Mouse (Mus musculus): Measurements from ENCODE around the gene Pea15a.
"Not testable (repeated sequence)": the region's sequence is repeated elsewhere in the genome, so short reads cannot be mapped to it uniquely, and the experiment has no call there.

Pea15a gene

DNA sequence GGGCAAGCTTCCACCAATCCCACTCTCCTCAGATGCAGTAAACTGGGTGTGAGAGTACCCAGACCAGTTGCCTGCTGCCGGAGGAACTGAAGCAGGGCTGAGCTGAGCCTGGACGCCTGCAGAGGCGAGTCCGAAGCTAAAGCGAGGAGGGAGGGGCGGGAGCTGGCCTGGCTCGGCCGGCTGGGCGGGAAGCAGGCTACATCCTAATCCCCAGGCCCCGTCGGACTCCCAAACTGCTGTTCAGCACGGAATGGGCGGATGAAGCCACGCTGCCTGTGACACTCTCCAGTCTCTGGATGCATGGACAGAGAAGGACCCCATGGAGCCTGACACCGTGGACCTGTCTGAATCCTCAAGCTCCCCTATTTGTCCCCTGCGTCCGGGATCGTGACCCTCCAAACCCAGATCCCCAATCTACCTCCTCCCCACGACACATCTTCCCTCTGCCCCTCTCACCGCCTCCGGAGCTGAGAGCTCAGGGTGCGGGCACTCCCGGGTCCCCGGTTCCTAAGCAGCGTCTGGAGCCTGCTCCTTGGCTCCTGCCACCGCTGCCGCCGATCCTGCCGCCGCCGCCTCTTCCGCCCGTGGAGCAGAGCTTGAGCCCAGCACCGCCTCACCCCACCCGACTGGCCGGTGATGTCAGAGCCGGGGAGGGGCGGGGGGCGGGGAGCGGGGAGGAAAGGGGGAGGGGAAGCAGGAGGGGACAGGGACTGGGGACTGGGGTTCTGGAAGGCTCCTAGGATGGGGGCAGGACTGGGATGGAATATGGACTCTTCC, at the start of gene Pea15a:
TSS of gene Pea15a (minus strand) at position 664 of the 777 bp plus-strand sequence.
- DNase-seq (ENCODE audit: low read depth in 2 of 2, low spot score in 2 of 2): peak; percentile 49 to 62

DNA sequence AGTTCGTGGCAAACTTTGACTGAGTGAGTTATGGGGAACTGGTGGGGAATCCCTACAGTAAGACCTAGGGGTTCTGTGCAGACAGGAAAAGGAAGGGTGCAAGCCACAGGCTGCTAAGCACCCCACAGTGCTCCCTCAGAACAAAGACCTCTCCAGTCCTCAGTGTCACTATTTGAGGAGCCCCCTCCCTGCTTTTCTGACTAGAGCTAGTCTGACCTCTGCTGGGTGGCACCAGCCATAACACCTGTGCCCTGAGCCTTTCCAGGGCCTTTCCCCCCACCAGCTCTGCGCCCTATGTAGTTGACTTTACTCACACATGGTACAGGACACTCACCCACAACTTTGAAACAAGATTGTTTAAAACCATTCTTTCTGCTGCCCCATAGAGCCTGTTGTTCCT, 41.1 kb upstream of the Pea15a start:
- peak in 1 of 2 experiments; percentile 24 for DNase-seq (ENCODE audit: low read depth in 2 of 2, low spot score in 2 of 2)

DNA sequence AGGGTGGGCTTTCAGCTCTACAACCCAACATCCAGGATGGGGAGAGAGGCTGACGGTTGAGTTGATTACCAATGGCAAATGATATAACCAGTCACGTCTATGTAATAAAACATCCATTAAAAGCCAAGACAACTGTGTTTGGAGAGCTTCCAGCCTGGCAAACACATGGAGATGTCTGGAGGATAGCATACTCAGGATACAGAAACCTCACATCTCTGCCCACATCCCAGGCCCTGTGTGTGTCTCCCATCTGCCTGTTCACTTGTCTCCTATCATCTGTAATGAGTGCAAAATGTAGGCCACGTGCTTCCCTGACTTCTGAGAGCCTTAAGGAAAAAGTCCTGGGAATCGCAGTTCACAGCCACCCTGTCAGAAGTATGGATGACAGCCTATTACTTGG, 40.6 kb upstream of the Pea15a start:
- DNase-seq (ENCODE audit: low read depth in 2 of 2, low spot score in 2 of 2): no peak

DNA sequence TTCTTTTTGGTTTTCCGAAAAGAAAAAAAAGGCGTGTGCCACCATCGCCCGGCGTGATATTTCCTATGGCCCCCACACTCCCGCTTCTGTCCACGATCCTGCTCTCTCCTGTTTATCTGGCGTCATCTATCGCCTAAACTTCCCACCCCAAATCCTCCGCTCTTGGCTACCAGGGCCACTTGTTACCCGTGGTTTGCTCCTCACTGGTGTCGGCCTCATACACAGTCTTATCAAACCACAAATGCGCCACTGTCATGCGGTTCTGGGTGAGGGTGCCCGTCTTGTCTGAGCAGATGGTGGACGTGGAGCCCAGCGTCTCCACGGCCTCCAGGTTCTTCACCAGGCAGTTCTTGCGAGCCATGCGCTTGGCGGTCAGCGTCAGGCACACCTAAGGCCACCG, 38.0 kb upstream of the Pea15a start:
- not testable (repeated sequence) for DNase-seq (ENCODE audit: low read depth in 2 of 2, low spot score in 2 of 2)

- no peak for DNase-seq (ENCODE audit: low read depth in 2 of 2, low spot score in 2 of 2)
Measured at GRCm38 (mm10) chr1:172243547-172244205, 37.1 kb upstream of the Pea15a start.

- no peak for DNase-seq (ENCODE audit: low read depth in 2 of 2, low spot score in 2 of 2)
Measured at GRCm38 (mm10) chr1:172242401-172242800, 35.8 kb upstream of the Pea15a start.

DNA sequence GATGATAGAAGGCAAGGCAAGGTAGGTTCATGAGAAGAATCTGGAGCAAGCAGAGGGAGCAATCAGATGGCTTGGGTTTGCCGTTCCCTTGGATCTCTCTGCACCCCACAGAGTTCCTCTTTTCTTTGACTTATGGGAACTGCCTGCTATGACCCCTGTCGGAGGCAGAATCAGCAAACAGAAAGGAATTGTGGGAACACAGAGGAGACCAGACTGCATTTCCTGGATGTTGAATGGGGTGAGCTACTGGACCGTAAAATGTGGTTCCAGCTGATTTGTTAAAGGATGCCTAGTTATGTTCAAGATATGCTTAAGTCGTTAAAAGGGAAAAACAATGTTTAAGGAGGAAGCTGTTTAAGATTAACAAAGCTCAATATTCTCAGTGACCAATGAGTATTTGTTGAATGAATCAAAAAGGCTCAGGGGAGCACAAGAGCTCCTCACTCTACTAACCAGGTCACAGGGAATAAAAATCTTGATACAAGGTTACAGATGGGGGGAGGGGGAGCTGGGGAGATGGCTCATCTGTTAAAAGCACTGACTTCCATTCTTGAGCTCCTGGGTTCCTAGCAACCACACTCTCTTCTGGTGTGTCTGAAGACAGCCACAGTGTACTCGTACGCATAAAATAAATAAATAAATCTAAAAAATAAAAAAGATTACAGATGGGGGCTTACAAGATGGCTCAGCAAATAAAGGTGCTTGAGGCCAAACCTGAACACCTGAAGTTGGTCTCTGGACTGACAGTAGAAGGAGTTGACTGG, 34.5 kb upstream of the Pea15a start:
- no peak for DNase-seq (ENCODE audit: low read depth in 2 of 2, low spot score in 2 of 2)

GRCm38 (mm10) chr1:172229215-172229614, 22.6 kb upstream of the Pea15a start:
- DNase-seq (ENCODE audit: low read depth in 2 of 2, low spot score in 2 of 2): no peak

GRCm38 (mm10) chr1:172228209-172228608, 21.6 kb upstream of the Pea15a start:
- DNase-seq (ENCODE audit: low read depth in 2 of 2, low spot score in 2 of 2): no peak

DNA sequence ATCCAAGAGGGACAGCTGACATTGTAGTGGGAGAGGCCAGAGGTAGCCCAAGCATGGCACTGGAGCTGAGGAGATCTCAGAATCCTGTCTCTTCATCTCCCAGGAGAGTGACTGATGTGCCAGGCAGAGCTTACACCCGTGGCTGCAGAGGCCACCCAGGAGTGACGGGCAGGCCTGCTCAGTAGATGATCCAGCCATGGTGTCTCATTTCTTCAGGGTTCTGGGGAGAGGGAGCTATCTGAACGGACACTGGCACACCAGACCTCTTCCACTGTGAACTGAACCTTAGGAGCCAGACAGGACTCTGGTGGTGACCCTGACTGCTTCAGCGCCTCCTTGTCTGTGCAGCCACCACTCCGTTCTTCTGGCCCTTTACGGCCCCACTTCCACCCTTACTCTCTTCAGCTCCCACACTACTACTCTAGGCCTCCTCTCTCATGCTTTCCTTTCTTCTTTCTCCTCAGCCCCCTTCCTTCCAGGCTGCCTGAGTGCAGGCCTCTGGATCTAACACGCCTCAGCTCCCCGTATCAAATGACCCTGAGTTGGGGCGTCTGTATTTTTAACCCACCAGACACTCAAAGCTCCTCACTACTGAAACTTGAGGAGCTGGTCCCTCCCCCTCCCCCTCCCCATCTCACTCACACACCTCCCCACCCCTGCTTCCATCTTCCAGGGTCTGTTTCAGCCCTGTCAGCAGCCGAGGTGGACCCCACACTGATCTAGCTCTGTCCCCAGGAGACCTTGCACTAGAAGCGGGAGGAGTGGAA, 14.9 kb upstream of the Pea15a start:
- DNase-seq (ENCODE audit: low read depth in 2 of 2, low spot score in 2 of 2): no peak

DNA sequence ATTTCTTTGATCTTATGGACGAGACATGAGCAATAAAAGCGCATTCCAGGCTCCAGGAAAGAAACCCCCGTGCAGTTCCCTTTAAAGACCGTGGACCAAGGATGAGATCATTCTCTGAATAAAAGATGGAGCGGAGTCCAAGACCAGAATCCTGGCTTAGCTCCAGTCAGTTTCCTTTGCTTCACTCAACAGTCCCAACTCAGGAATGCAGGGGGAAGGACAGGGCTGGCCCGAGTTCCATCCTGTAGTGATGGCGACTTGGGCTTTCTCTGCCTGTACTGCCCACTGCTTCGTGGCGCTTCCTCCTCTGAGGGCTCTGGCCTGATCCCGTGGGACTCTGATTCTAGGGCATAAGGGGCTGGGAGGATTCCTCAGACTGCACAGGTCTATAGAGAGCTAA, 13.8 kb upstream of the Pea15a start:
- no peak for DNase-seq (ENCODE audit: low read depth in 2 of 2, low spot score in 2 of 2)

GRCm38 (mm10) chr1:172219451-172220406, 13.1 kb upstream of the Pea15a start, which contains the start of gene Casq1:
Gene Casq1, minus strand, starts transcription at chr1:172219868.
- DNase-seq (ENCODE audit: low read depth in 2 of 2, low spot score in 2 of 2): no peak

GRCm38 (mm10) chr1:172218164-172218910, 11.7 kb upstream of the Pea15a start:
- DNase-seq (ENCODE audit: low read depth in 2 of 2, low spot score in 2 of 2): no peak

DNA sequence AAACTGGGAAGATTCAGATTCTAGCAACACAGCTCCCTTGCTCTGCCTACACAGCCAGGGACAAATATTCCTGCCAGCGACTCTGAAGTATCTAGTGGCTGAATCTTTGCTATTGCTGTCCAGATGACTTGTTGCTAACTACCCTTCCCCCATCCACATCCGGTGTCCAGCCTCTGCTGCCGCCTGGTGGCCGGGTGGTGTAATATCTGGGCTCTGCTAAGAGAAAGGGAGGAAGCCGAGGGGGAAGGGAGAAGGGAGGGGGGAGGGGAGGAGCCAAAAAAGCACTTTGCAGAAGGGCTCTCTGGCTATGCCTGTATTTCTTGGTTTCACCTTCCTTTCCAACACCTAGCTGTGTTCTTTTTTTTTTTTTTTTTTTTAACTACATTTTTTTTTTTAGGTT, 10.5 kb upstream of the Pea15a start:
- peak; percentile 70 to 79 for DNase-seq (ENCODE audit: low read depth in 2 of 2, low spot score in 2 of 2)

GRCm38 (mm10) chr1:172214748-172215147, 8.1 kb upstream of the Pea15a start:
- DNase-seq (ENCODE audit: low read depth in 2 of 2, low spot score in 2 of 2): no peak

GRCm38 (mm10) chr1:172213771-172214170, 7.2 kb upstream of the Pea15a start:
- DNase-seq (ENCODE audit: low read depth in 2 of 2, low spot score in 2 of 2): no peak

DNA sequence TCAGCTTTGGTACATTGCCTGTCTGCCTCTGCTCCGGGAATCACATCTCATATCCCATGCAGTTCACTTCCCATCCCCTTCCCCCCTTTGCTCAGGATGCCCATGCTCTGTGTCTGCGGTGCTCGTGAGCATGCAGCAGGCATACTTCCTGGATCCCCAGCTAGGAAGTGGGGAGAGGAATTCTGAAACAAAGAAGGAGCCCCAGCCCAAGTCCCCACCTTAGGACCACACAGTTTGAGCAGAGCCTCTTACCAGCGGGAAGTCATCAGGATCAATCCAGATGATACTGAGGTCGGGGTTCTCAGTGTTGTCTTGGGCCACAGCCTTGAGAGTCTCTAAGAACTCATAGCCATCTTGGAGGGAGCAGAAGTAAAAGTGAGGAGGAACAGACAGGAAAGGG, 6.2 kb upstream of the Pea15a start:
- no peak for DNase-seq (ENCODE audit: low read depth in 2 of 2, low spot score in 2 of 2)

DNA sequence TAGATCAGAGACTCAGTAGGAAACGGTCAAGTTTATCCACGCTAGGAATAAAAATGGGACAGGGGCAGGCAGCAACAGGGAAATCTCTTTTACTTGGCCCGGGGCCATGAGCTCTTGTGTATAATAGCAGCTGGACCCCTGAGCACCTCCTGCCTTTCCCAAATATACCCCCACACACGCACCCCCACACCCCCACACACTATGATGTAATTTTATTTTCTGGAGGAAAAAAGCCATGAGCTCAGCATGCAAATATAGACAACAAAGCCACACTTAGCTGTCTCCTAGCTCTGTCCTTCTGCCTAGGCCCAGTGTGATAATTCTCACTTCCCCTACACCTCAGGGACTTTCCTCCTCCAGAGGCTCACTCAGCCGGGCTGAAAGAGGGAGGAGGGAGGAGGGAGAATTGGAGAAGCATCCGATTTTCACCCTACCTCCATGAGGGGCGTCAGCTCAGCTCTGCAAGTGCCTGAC, 544 bp upstream of the Pea15a start:
- no peak for DNase-seq (ENCODE audit: low read depth in 2 of 2, low spot score in 2 of 2)

DNA sequence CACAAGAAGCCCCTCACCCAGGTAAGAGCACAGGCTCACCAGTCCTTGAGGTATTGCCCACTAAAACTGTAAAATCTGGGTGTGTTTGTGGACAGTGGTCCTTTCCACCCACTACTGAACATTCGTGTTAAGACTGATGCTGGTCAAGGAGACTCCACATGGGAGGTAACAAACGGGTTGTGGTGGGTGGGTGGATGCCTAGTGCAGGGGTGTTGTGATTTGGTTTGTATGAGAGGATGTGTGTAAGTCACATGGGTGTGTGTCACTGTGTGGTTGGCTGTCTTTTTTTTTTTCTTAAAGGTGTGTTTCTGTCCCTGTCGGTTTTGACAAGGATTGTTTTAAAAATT, 890 bp downstream of the Pea15a start:
- DNase-seq (ENCODE audit: low read depth in 2 of 2, low spot score in 2 of 2): peak; percentile 25 to 31
